Mouse (Mus musculus): ENCODE measurements around the gene Acsl5. TPM values are rescaled to one million over a fixed set of nuclear protein-coding genes. Genes with fewer than 3 reads are reported as not detected.

Acsl5 gene
- 8.5 and 13.6 TPM in 2 replicates for polyA plus RNA-seq (2012; rRNA removed)
- 32.1 and 42.8 TPM in 2 replicates for polyA plus RNA-seq (2014; fragmentation: Nextera tagmentation; extraction: Ambion mirVana)

DNA sequence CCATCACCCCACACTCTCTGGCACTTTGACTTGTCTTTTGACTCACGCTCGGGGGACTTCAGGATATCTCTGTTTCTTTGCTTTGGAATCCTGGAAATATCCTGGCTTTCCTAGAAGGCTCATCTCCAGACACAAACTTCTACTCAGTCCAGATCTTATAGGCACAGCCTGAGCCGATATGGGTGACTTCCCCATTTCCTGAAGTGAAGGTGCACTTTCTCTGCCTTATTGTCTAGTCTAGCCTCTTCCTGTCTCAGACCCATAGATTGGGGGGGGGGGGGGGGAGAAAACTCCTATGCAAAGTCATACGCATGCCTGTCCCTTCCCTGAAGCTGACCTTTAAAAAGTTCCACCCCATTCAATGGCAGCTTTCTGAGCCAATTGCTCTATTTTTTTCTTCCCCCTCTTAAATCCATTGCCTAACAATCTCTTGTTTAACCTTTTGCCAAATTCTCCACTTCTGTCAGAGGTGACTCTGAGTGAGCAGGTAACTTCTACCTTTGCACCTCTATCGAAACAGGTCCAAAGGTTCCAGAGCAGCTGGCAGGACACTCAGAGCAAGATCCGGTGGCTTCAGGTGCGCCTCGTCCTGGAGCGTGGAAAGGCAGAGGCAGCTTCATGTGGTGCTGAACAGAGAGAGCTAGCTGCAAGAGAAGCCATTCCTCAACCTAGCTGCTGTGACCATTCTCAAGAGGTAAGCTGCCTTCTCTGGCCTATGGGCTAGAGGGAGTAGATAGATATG lies at the start of gene Acsl5:
Gene Acsl5 (plus strand): TSS at position 556 of the 742 bp plus-strand sequence.
- Histone ChIP-seq H3K4me1 (ENCODE audit: control insufficient read depth, insufficient read depth, low read length) (0 out of 2 replicates have a peak, but pooled peaks cover 5% of the 10 kb centered on the region), H3K36me3 (ENCODE audit: control insufficient read depth, insufficient read depth, low read length) (no peaks in the 10 kb centered on the region), H3K27ac (replicated peaks; ENCODE audit: low read depth, low read length) (no peak within 1 kb of the TSS), H3K9ac (ENCODE audit: low read depth, low read length, severe bottlenecking) (no peak within 1 kb of the TSS), H3K4me2 (replicated peaks; ENCODE audit: low read depth, low read length, severe bottlenecking) (no peak within 1 kb of the TSS), H3K4me3 (replicated peaks; ENCODE audit: low read length) (no peak within 1 kb of the TSS), H3K27me3 (ENCODE audit: control insufficient read depth, insufficient read depth, low read length) (no peaks in the 10 kb centered on the region), H3K9me3 (ENCODE audit: control insufficient read depth, low read length) (no peaks in the 10 kb centered on the region)
- no peak for DNase-seq (ENCODE audit: low spot score)
- WGBS: 92% methylated on average over 9 of the region's 9 CpGs
- no peak for ATAC-seq (ENCODE audit: low FRiP score, low read depth)
- TF ChIP-seq POLR2A (IDR thresholded peaks at IDR 0.05; ENCODE audit: borderline replicate concordance, extremely low read depth, insufficient read depth, insufficient read length): no peak

DNA sequence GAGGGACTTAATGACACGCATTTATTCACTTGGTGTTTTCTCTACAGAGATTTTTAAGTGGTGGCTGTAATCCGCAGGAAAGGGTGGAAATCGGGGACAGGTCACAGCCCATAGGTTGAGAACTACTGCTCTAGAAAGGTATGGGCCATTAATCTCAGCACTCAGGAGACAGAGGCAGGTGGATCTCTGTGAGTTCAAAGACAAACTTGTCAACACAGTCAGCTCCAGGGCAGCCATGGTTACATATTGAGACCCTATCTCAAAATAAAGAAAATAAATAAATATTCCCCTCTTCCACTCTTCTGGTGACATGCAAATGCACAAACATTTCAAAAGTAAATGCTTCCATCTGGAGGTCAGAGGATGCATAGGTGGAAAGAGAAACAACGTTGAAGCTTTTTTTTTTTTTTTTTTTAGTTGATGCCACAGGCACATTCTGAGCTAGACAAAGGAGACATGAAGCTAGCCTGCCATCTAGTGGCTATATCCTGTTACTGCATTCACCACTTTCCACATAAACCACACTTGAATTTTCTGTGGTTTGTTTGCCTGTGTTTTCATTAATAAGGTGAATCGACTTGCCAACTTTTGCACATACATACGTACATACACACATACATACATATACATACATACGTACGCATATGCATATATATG lies 45.1 kb upstream of the Acsl5 start:
- Histone ChIP-seq H3K4me2 (replicated peaks; ENCODE audit: low read depth, low read length, severe bottlenecking) (no peak overlapping the region), H3K9ac (ENCODE audit: low read depth, low read length, severe bottlenecking) (no peak overlapping the region), H3K4me1 (ENCODE audit: control insufficient read depth, insufficient read depth, low read length) (no peaks in the 10 kb centered on the region), H3K9me3 (ENCODE audit: control insufficient read depth, low read length) (no peaks in the 10 kb centered on the region), H3K36me3 (ENCODE audit: control insufficient read depth, insufficient read depth, low read length) (no peaks in the 10 kb centered on the region), H3K27me3 (ENCODE audit: control insufficient read depth, insufficient read depth, low read length) (no peaks in the 10 kb centered on the region), H3K27ac (replicated peaks; ENCODE audit: low read depth, low read length) (no peak overlapping the region), H3K4me3 (replicated peaks; ENCODE audit: low read length) (no peak overlapping the region)
- TF ChIP-seq POLR2A (IDR thresholded peaks at IDR 0.05; ENCODE audit: borderline replicate concordance, extremely low read depth, insufficient read depth, insufficient read length): no peak
- WGBS: 37% methylated on average over 8 of the region's 8 CpGs
- peak; percentile 85 for DNase-seq (ENCODE audit: low spot score)
- no peak for ATAC-seq (ENCODE audit: low FRiP score, low read depth)

DNA sequence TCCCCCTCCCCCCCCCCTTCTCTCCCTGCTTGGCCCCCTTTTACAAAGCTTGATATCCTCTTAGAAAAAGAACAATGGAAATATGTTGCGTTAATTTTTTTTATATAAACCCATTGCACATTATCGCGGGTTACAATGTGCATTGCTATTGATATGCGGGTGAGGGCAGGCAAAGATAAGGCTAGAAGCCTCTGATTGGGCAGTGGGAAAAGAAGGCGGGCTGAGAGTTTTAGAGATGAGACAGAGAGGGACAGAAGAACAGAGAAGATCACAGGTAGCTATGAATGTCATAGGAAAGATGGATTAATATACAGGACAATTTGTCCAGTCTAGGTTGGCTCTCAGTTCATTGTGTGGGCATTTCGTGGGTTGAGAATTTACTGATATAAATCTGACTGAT lies 44.5 kb upstream of the Acsl5 start:
- no peaks in the 10 kb centered on the region for H3K36me3 ChIP-seq (ENCODE audit: control insufficient read depth, insufficient read depth, low read length)
- no peak overlapping the region for H3K9ac ChIP-seq (ENCODE audit: low read depth, low read length, severe bottlenecking)
- H3K4me1 ChIP-seq (ENCODE audit: control insufficient read depth, insufficient read depth, low read length): no peaks in the 10 kb centered on the region
- H3K27me3 ChIP-seq (ENCODE audit: control insufficient read depth, insufficient read depth, low read length): no peaks in the 10 kb centered on the region
- no peak overlapping the region for H3K27ac ChIP-seq (replicated peaks; ENCODE audit: low read depth, low read length)
- H3K4me3 ChIP-seq (replicated peaks; ENCODE audit: low read length): no peak overlapping the region
- DNase-seq (ENCODE audit: low spot score): no peak
- H3K9me3 ChIP-seq (ENCODE audit: control insufficient read depth, low read length): no peaks in the 10 kb centered on the region
- TF ChIP-seq POLR2A (IDR thresholded peaks at IDR 0.05; ENCODE audit: borderline replicate concordance, extremely low read depth, insufficient read depth, insufficient read length): no peak
- no peak for ATAC-seq (ENCODE audit: low FRiP score, low read depth)
- H3K4me2 ChIP-seq (replicated peaks; ENCODE audit: low read depth, low read length, severe bottlenecking): no peak overlapping the region
- WGBS: 61% methylated on average over 6 of the region's 6 CpGs

DNA sequence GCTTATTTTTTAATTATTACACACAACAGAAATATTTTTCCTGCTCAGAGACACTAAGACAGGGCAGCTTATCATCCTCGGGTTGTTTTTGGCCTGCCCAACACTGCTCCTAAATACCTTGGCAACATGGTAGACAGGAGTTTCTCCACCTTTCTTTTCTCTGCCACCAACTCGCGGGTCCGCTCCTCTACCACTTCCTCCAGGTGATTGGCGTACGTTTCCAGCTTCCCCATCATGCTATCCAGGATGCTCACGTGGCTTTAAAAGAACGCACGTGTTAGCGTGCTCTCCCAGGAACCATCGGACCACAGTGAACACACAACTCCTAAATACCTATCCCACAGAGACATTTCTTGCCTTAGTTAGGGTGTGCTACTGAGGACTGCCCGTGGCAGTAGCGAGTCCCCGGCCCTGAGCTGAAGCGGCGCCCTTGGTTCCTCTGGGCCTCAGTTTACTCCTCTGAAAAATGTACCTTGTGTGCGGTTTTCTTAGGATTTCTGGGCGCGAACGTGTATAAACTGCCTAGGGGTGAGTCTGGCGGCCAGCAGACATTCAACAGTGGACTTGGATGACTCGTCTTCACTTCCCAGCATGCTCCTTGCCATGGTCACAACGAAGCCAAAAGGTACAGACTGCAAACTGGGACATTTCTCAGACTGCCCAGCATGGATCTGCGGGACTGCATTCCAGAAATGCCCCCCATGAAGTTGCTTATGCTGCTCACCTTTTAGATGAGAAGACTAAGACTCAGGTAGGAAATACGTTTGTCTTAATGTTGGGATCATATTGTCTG lies 43.8 kb upstream of the Acsl5 start:
- WGBS: 61% methylated on average over 25 of the region's 25 CpGs
- H3K36me3 ChIP-seq (ENCODE audit: control insufficient read depth, insufficient read depth, low read length): no peaks in the 10 kb centered on the region
- H3K4me1 ChIP-seq (ENCODE audit: control insufficient read depth, insufficient read depth, low read length): no peaks in the 10 kb centered on the region
- no peaks in the 10 kb centered on the region for H3K9me3 ChIP-seq (ENCODE audit: control insufficient read depth, low read length)
- no peak overlapping the region for H3K9ac ChIP-seq (ENCODE audit: low read depth, low read length, severe bottlenecking)
- H3K4me2 ChIP-seq (replicated peaks; ENCODE audit: low read depth, low read length, severe bottlenecking): no peak overlapping the region
- no peak overlapping the region for H3K4me3 ChIP-seq (replicated peaks; ENCODE audit: low read length)
- no peaks in the 10 kb centered on the region for H3K27me3 ChIP-seq (ENCODE audit: control insufficient read depth, insufficient read depth, low read length)
- ATAC-seq (ENCODE audit: low FRiP score, low read depth): no peak
- TF ChIP-seq POLR2A (IDR thresholded peaks at IDR 0.05; ENCODE audit: borderline replicate concordance, extremely low read depth, insufficient read depth, insufficient read length): no peak
- DNase-seq (ENCODE audit: low spot score): no peak
- H3K27ac ChIP-seq (replicated peaks; ENCODE audit: low read depth, low read length): no peak overlapping the region

DNA sequence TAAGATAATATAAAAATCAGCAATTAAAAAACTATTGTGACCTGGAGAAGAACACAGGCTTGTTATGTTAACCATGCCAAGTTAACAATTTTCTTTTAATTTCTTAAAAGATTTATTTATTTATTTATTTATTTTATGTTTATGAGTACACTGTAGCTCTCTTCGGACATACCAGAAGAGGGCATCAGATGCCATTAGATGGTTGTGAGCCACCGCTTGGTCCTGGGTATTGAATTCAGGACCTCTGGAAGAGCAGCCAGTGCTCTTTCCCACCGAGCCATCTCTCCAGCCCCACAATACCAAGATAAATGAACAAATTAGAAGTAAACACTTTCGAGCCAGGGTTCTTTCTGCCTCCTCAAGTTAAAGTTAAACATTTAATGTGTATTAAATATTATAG lies 43.1 kb upstream of the Acsl5 start:
- DNase-seq (ENCODE audit: low spot score) (no peak), ATAC-seq (ENCODE audit: low FRiP score, low read depth) (no peak)
- WGBS: 75% methylated on average over 4 of the region's 4 CpGs

More for the DNA sequence above, 43.1 kb upstream of the Acsl5 start:
- TF ChIP-seq POLR2A (IDR thresholded peaks at IDR 0.05; ENCODE audit: borderline replicate concordance, extremely low read depth, insufficient read depth, insufficient read length): no peak
- Histone ChIP-seq H3K9me3 (ENCODE audit: control insufficient read depth, low read length) (no peaks in the 10 kb centered on the region), H3K4me1 (ENCODE audit: control insufficient read depth, insufficient read depth, low read length) (no peaks in the 10 kb centered on the region), H3K27ac (replicated peaks; ENCODE audit: low read depth, low read length) (no peak overlapping the region), H3K4me3 (replicated peaks; ENCODE audit: low read length) (no peak overlapping the region), H3K9ac (ENCODE audit: low read depth, low read length, severe bottlenecking) (no peak overlapping the region), H3K36me3 (ENCODE audit: control insufficient read depth, insufficient read depth, low read length) (no peaks in the 10 kb centered on the region), H3K4me2 (replicated peaks; ENCODE audit: low read depth, low read length, severe bottlenecking) (no peak overlapping the region), H3K27me3 (ENCODE audit: control insufficient read depth, insufficient read depth, low read length) (no peaks in the 10 kb centered on the region)
